Mouse (Mus musculus): ENCODE measurements around the gene Nudt1.

The Nudt1 gene

DNA sequence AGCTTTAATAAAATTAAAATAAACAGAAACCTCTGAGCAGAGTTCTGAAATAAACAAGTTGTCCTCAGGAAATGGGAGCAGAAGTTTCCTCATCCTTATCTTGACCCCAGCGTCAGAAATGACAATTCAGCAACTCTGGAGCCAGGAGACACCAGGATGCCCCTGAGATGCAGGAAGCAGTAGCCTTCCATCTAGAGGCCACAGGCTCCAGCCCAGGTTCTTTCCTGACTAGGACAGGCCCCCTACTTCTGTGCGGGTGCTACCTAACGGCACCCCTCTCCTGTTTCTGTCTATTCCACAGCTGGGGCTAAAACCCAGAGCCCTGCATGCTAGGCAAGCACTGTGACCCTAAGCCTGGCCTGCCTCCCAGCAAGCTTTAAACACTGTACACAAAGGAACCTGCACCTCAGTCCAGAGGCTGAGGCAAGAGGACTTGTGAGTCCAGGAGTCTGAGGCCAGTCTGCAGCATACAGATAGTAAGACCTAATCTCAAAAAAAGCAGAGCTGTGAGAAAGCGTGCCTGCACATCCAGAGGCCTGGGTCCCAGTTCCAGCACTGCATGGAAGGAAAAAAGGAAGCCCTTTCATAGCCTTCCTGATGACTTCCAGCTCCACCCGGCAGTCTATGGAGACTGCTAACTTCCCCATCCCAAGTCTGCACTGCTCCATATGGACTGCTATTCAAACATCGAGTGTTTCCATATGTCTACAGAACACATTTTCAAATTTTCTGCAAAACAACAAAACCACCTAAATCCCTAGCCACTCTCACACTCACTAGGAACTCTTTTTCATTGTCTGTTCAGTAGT lies 49.2 kb downstream of the Nudt1 start:
- in situ Hi-C loops (cut with MboI; ENCODE audit: low pct_unique_long_range_greater_than_20kb in 1 of 2, low sequenced_read_pairs in 2 of 2, unreplicated experiment in 1 of 2): no loop called here

GRCm38 (mm10) chr5:140371671-140372070 lies 50.2 kb downstream of the Nudt1 start:
- in situ Hi-C loops (cut with MboI; ENCODE audit: low pct_unique_long_range_greater_than_20kb in 1 of 2, low sequenced_read_pairs in 2 of 2, unreplicated experiment in 1 of 2): no loop called here

- in situ Hi-C loops (cut with MboI; ENCODE audit: low pct_unique_long_range_greater_than_20kb in 1 of 2, low sequenced_read_pairs in 2 of 2, unreplicated experiment in 1 of 2): no loop called here
Observed at GRCm38 (mm10) chr5:140373711-140374110, 52.3 kb downstream of the Nudt1 start.

DNA sequence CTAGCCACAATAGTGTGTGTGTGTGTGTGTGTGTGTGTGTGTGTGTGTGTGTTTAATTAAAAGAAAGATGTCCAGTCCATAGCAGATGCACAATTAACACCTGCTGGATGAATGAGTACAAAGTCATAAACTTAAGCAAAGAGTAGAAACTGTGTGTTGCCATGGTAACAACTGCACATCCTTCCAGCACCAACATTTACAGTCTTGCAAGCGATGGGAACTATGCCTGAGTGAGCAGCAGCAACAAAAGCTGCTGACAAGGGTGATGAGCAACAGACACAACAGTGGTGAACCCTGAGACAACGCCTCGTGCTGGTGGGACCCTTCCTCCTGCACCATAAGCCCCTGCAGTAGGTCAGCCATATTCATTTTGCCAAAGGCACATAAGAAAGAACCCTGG lies 52.8 kb downstream of the Nudt1 start:
- in situ Hi-C loops (cut with MboI; ENCODE audit: low pct_unique_long_range_greater_than_20kb in 1 of 2, low sequenced_read_pairs in 2 of 2, unreplicated experiment in 1 of 2): no loop called here

- in situ Hi-C loops (cut with MboI; ENCODE audit: low pct_unique_long_range_greater_than_20kb in 1 of 2, low sequenced_read_pairs in 2 of 2, unreplicated experiment in 1 of 2): no loop called here
Observed at GRCm38 (mm10) chr5:140375249-140375829, 53.9 kb downstream of the Nudt1 start.

DNA sequence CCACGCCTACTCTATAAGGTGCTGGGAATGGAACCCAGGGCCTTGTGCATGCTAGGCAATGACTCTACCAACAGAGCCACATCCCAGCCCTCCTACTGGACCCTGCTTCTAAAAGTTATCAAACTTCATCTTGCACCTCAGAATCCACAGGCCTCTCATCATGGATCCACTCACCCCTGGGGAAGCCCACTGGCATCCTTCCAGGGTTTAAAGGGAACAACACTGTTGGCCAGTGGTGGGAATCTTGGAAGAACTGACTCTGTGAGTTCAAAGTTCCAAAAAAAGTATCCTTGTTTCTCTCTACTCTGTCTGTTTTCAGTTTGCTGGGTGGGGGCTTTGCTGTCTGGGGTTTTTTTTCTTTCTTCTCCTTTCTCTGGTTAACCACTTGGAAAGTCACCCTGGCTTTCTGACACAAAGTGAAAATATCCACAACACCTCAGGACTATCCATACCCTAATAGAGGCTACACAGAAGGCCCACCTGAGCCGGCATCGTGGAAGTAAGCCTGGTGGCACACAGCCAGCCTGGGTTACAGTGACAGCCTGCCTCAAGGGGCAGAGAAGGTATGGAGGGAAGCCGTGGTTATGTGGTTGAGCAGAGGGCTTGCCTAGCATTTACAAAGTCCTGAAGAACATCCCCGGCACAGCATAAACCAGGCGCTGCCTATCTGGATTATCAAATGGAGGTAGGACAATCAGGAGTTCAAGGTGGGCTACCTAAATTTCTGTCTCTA lies 56.8 kb downstream of the Nudt1 start:
- in situ Hi-C loops (cut with MboI; ENCODE audit: low pct_unique_long_range_greater_than_20kb in 1 of 2, low sequenced_read_pairs in 2 of 2, unreplicated experiment in 1 of 2): no loop called here

DNA sequence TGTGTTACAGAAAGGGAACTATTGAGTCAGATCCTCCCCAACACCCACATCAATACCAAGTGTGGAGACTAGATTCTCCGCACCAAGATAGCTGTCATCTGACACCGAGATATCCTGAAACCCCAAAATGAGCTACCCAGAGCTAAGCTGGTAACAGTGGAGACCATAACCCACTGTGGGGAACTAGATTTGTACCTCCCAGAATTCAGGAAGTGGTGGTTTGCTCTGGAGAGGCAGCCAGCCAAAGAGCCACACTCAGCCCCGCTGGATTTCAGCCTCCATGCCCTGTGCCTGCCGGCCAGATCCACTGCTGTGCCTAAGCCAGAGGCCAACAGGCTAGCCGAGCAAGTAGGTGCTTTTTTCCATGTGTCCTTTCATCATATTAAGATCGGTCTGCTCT lies 57.8 kb downstream of the Nudt1 start:
- in situ Hi-C loops (cut with MboI; ENCODE audit: low pct_unique_long_range_greater_than_20kb in 1 of 2, low sequenced_read_pairs in 2 of 2, unreplicated experiment in 1 of 2): no loop called here

GRCm38 (mm10) chr5:140381156-140381555 lies 59.7 kb downstream of the Nudt1 start:
- in situ Hi-C loops (cut with MboI; ENCODE audit: low pct_unique_long_range_greater_than_20kb in 1 of 2, low sequenced_read_pairs in 2 of 2, unreplicated experiment in 1 of 2): no loop called here

DNA sequence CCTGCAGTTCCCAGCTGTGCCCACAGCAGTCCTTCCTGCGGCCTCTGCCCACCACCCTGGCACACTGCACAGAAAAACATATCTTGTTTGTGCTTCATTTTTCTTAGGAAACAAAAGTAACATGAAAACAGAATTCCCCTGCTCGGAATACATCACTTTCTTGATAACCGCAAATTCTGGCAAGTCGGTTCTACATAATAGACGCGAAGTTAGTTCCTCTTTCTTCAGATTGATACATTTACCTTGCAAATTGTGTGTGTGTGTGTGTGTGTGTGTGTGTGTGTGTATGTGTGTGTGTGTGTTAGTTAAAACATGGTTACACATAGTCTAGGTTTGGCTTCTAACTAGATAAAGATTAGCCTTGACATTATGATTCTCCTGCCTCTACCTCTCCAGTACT lies 61.2 kb downstream of the Nudt1 start:
- in situ Hi-C loops (cut with MboI; ENCODE audit: low pct_unique_long_range_greater_than_20kb in 1 of 2, low sequenced_read_pairs in 2 of 2, unreplicated experiment in 1 of 2): no loop called here

- in situ Hi-C loops (cut with MboI; ENCODE audit: low pct_unique_long_range_greater_than_20kb in 1 of 2, low sequenced_read_pairs in 2 of 2, unreplicated experiment in 1 of 2): no loop called here
Observed at GRCm38 (mm10) chr5:140383559-140383958, 62.1 kb downstream of the Nudt1 start.

DNA sequence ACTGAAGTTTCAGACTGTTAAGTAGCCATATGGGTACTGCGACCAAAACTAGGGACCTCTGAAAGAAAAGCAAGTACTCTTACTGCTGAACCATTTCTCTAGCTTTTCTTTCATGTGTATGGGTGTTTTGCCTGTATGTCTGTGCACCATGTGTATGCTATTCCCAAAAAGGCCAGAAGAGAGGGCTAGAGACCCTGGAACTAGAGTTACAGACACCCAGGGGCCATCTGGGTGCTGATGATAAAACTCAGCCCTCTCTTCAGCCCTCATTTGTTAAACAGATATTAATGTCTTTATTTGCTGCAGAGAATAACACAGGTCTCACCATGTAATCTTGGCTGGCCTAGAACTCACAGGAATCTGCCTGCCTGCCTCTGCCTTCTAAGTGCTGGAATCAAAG lies 63.0 kb downstream of the Nudt1 start:
- in situ Hi-C loops (cut with MboI; ENCODE audit: low pct_unique_long_range_greater_than_20kb in 1 of 2, low sequenced_read_pairs in 2 of 2, unreplicated experiment in 1 of 2): no loop called here

DNA sequence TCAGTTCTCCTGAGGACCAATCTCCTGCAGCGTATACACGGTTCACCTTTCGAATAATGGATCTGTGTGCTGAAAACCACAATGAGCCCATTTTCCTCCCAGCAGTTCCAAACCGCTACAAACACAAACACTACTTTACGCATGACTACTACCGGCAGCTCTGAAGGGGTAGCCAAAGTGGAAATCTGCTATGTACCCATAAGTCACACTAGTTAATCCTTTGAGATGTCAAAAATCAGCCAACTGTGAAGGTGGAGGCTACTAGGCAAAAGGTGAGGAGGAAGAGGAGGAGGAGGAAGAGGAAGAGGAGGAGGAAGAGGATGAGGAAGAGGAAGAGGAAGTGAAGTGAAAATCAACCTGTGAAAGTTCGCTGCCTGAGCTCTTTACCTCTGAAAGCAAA lies 65.8 kb downstream of the Nudt1 start:
- in situ Hi-C loops (cut with MboI; ENCODE audit: low pct_unique_long_range_greater_than_20kb in 1 of 2, low sequenced_read_pairs in 2 of 2, unreplicated experiment in 1 of 2): no loop called here
